Mouse (Mus musculus) myocyte (in vitro differentiated cells): ENCODE data around the gene Arntl. TPM values are rescaled to one million over a fixed set of nuclear protein-coding genes. Genes with fewer than 3 reads are reported as not detected.
A peak's percentile ranks its signal among the peaks of the same experiment; 100 is the strongest.

Experiments
- H3K27me3 ChIP-seq: one replicate; pipeline ENCODE4 v1.6.1; 2011; ENCODE audit not compliant: control insufficient read depth, insufficient read depth, insufficient read length
- H3K36me3 ChIP-seq: one replicate; pipeline ENCODE4 v1.6.1; 2011; ENCODE audit not compliant: control insufficient read depth, insufficient read depth
- H3K4me2 ChIP-seq: one replicate; pipeline ENCODE4 v1.6.1; 2011; ENCODE audit warnings: low read depth, control low read depth
- H3K4me3 ChIP-seq: one replicate; pipeline ENCODE4 v1.5.1; 2011; ENCODE audit warnings: mild to moderate bottlenecking, control low read depth, moderate library complexity
- H3K79me2 ChIP-seq: one replicate; pipeline ENCODE4 v1.6.1; 2011; ENCODE audit not compliant: control insufficient read depth, insufficient read depth
- H3ac ChIP-seq: one replicate; pipeline ENCODE4 v1.6.1; 2011; ENCODE audit not compliant: control insufficient read depth, insufficient read length
- CEBPB ChIP-seq: IDR thresholded peaks from 2 replicates; pipeline ENCODE4 v1.6.1; 2011; ENCODE audit warnings: mild to moderate bottlenecking, moderate library complexity; ENCODE audit not compliant: poor library complexity, insufficient read depth, severe bottlenecking
- E2F4 ChIP-seq: IDR thresholded peaks from one replicate; pipeline ENCODE4 v1.6.1; 2011; ENCODE audit warnings: mild to moderate bottlenecking, control low read depth, moderate library complexity; ENCODE audit not compliant: insufficient read depth
- MAX ChIP-seq: IDR thresholded peaks from one replicate; pipeline ENCODE4 v1.6.1; 2011; ENCODE audit warnings: low read depth, mild to moderate bottlenecking, control low read depth
- MYOD1 ChIP-seq, 3 experiments: IDR thresholded peaks; one replicate each; pipeline ENCODE4 v1.6.1; 2011; ENCODE audit warnings: control low read depth in 2 of 3, low read depth in 2 of 3, mild to moderate bottlenecking in 2 of 3, moderate library complexity in 1 of 3; ENCODE audit not compliant: insufficient read length in 2 of 3, control insufficient read depth in 1 of 3
- MYOG ChIP-seq, 3 experiments: IDR thresholded peaks; one replicate each; pipeline ENCODE4 v1.6.1; 2011; ENCODE audit warnings: control low read depth in 2 of 3, low read depth in 2 of 3, mild to moderate bottlenecking in 2 of 3; ENCODE audit not compliant: insufficient read length in 2 of 3, control insufficient read depth in 1 of 3, insufficient read depth in 1 of 3
- POLR2A ChIP-seq: IDR thresholded peaks from one replicate; pipeline ENCODE4 v1.6.1; 2011; ENCODE audit warnings: low read depth, mild to moderate bottlenecking, control low read depth, moderate library complexity; ENCODE audit not compliant: insufficient read length
- POLR2AphosphoS2 ChIP-seq: IDR thresholded peaks from one replicate; pipeline ENCODE4 v1.6.1; 2011; ENCODE audit warnings: low read depth, control low read depth; ENCODE audit not compliant: insufficient read length
- REST ChIP-seq: IDR thresholded peaks from one replicate; pipeline ENCODE4 v1.6.1; 2011; ENCODE audit warnings: mild to moderate bottlenecking, control low read depth, moderate library complexity; ENCODE audit not compliant: insufficient read depth, insufficient read length
- SRF ChIP-seq: IDR thresholded peaks from one replicate; pipeline ENCODE4 v1.6.1; 2011; ENCODE audit warnings: low read depth; ENCODE audit not compliant: control insufficient read depth, insufficient read length
- TCF12 ChIP-seq: IDR thresholded peaks from one replicate; pipeline ENCODE4 v1.6.1; 2011; ENCODE audit warnings: mild to moderate bottlenecking, control low read depth; ENCODE audit not compliant: poor library complexity, insufficient read depth, severe bottlenecking
- TCF3 ChIP-seq: IDR thresholded peaks from one replicate; pipeline ENCODE4 v1.6.1; 2011; ENCODE audit warnings: low read depth, control low read depth; ENCODE audit not compliant: insufficient read length
- USF1 ChIP-seq: IDR thresholded peaks from one replicate; pipeline ENCODE4 v1.6.1; 2011; ENCODE audit warnings: low read depth, mild to moderate bottlenecking, control low read depth, moderate library complexity
- polyA plus RNA-seq: library from polyadenylated mRNA; unstranded; fragments of >200 nt; fragmentation: generic; extraction: Trizol; gene quantifications from one replicate; pipeline ENCODE4 v1.2.1, GENCODE M21; 2012; ENCODE audit warnings: missing spikeins

The Arntl gene
- polyA plus RNA-seq, 1 experiment, result 10.5 TPM

- no peaks in the 10 kb centered on the region for H3K27me3 ChIP-seq
- H3K79me2 ChIP-seq, result peaks cover 59% of the 10 kb centered on the region
- no peak overlapping the region for H3ac ChIP-seq
- no peak for TF ChIP-seq E2F4
- no peak for TF ChIP-seq TCF12
- no peak for TF ChIP-seq USF1
- H3K4me3 ChIP-seq, result no peak overlapping the region
- no peaks in the 10 kb centered on the region for H3K36me3 ChIP-seq
- H3K4me2 ChIP-seq, result no peak overlapping the region
Measured at GRCm38 (mm10) chr7:113251001-113251400, 43.7 kb downstream of the Arntl start.

GRCm38 (mm10) chr7:113251554-113251953 lies 44.3 kb downstream of the Arntl start:
- TF ChIP-seq SRF, result no peak
- TF ChIP-seq E2F4, result no peak
- no peak for TF ChIP-seq MYOD1 (IDR thresholded peaks at IDR 0.05; ENCODE audit: control insufficient read depth in 1 of 3, insufficient read length in 2 of 3, low read depth in 2 of 3)
- TF ChIP-seq MAX, result no peak
- TF ChIP-seq REST, result no peak
- TF ChIP-seq USF1, result no peak
- TF ChIP-seq POLR2AphosphoS2, result no peak
- TF ChIP-seq POLR2A, result no peak
- H3ac ChIP-seq, result no peak overlapping the region
- peaks cover 55% of the 10 kb centered on the region for H3K79me2 ChIP-seq
- H3K4me2 ChIP-seq, result no peak overlapping the region
- H3K27me3 ChIP-seq, result no peaks in the 10 kb centered on the region
- H3K4me3 ChIP-seq, result no peak overlapping the region
- H3K36me3 ChIP-seq, result no peaks in the 10 kb centered on the region

GRCm38 (mm10) chr7:113253777-113254405 lies 46.6 kb downstream of the Arntl start:
- no peak for TF ChIP-seq CEBPB
- no peak for TF ChIP-seq E2F4
- TF ChIP-seq TCF12, result no peak
- TF ChIP-seq POLR2A, result no peak
- TF ChIP-seq USF1, result no peak
- TF ChIP-seq MYOG (IDR thresholded peaks at IDR 0.05; ENCODE audit: control insufficient read depth in 1 of 3, insufficient read depth in 1 of 3, insufficient read length in 2 of 3, low read depth in 2 of 3), result no peak
- peaks cover 41% of the 10 kb centered on the region for H3K79me2 ChIP-seq

GRCm38 (mm10) chr7:113256046-113256445 lies 48.8 kb downstream of the Arntl start:
- Histone ChIP-seq H3K36me3 (no peaks in the 10 kb centered on the region), H3K27me3 (no peaks in the 10 kb centered on the region), H3K4me2 (no peak overlapping the region), H3ac (no peak overlapping the region), H3K79me2 (peaks cover 39% of the 10 kb centered on the region), H3K4me3 (no peak overlapping the region)
- no peak for TF ChIP-seq USF1

More at GRCm38 (mm10) chr7:113253777-113254405, 46.6 kb downstream of the Arntl start:
- Histone ChIP-seq H3K36me3 (no peaks in the 10 kb centered on the region), H3K4me2 (no peak overlapping the region), H3K27me3 (no peaks in the 10 kb centered on the region), H3ac (no peak overlapping the region), H3K4me3 (no peak overlapping the region)

DNA sequence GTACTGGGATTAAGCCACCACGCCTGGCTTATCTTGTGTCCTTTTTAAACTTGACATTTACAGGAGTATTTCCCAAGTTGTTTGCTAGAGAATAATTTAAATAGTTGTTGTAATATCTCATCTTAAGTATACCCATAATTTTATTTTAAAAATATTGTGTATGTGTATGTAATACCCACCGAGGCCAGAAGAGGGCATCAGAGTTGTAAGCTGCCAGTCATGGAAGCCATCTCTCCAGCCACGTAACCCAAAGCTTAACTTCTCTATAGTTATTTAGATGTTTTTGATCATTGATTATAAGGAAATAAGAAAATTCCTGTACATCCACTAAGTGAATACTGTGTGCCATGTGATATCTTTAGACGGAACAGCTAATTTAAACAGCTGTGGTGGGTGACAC lies 51.2 kb downstream of the Arntl start:
- H3K4me2 ChIP-seq, result no peak overlapping the region
- no peaks in the 10 kb centered on the region for H3K36me3 ChIP-seq
- no peak overlapping the region for H3K4me3 ChIP-seq
- H3K27me3 ChIP-seq, result no peaks in the 10 kb centered on the region
- H3ac ChIP-seq, result no peak overlapping the region
- H3K79me2 ChIP-seq, result peaks cover 24% of the 10 kb centered on the region
- TF ChIP-seq POLR2AphosphoS2, result no peak

DNA sequence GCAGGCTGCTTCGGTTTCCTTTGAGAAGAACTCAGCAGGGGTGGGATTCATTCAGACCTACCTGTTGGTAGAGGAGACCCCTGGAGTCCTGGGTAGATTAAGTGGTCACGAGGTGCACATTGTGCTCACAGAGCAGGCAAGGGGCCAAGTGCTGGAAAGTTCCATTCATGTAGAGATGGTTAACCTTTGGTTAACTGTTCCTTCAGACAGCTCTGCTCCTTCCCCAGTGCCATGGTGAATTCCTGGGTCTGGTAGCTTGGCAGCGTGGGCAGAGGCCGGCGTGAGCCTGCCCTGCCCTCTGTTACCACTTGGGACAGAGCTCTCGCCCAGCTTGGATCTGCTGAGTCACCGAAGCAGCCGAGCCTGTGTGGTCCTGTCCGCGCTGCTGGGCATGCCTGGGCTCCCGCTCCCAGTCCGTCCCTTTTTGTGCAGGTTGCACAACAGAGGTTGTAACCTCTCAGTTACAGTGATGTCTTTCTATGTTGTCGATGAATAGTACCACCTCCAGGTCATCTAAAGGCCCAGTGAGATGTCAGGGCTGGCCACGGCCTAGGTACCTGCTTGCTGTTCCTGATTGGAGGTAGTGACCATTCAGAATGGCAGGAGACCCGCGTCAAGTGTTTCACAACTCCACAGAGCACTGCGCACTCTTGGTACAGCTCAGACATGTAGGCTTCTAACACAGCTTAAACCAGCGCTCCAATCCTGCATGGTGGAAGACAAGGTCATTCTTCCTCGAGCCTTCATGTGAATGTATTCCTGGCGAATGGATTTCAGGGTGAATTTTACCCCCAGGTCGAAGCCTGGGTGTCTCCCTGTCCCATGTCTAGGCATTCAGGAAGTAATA lies 53.3 kb downstream of the Arntl start:
- Histone ChIP-seq H3K36me3 (no peaks in the 10 kb centered on the region), H3K27me3 (no peaks in the 10 kb centered on the region), H3K4me2 (peak overlapping the region; percentile 95), H3K4me3 (peak overlapping the region; percentile 6), H3ac (no peak overlapping the region), H3K79me2 (peaks cover 16% of the 10 kb centered on the region)
- TF ChIP-seq TCF12, result no peak
- TF ChIP-seq E2F4, result no peak
- peak in 1 of 3 experiments; percentile 25 for TF ChIP-seq MYOD1 (IDR thresholded peaks at IDR 0.05; ENCODE audit: control insufficient read depth in 1 of 3, insufficient read length in 2 of 3, low read depth in 2 of 3)
- no peak for TF ChIP-seq USF1
- TF ChIP-seq MYOG (IDR thresholded peaks at IDR 0.05; ENCODE audit: control insufficient read depth in 1 of 3, insufficient read depth in 1 of 3, insufficient read length in 2 of 3, low read depth in 2 of 3), result peak in 1 of 3 experiments; percentile 35
- no peak for TF ChIP-seq POLR2AphosphoS2
- no peak for TF ChIP-seq REST
- peak; percentile 31; the same call in 1 of the 2 replicates for TF ChIP-seq CEBPB
- no peak for TF ChIP-seq TCF3
- no peak for TF ChIP-seq MAX
- TF ChIP-seq SRF, result no peak
- TF ChIP-seq POLR2A, result peak; percentile 42
